Mouse (Mus musculus) bone marrow macrophage, adult 2 months (primary cell): ENCODE results near the gene E2f6. TPM values are rescaled to one million over a fixed set of nuclear protein-coding genes. Genes with fewer than 3 reads are reported as not detected.

Experiments
- H3K27ac ChIP-seq: 2 replicates; pipeline ENCODE4 v1.5.1; 2012; ENCODE audit warnings: low read depth, low read length; ENCODE audit not compliant: insufficient read depth
- H3K4me1 ChIP-seq: 2 replicates; pipeline ENCODE4 v1.6.1; 2012; ENCODE audit warnings: low read length; ENCODE audit not compliant: control insufficient read depth, insufficient read depth
- H3K4me3 ChIP-seq: 2 replicates; pipeline ENCODE4 v1.5.1; 2012; ENCODE audit warnings: mild to moderate bottlenecking, low read length, moderate library complexity; ENCODE audit not compliant: insufficient read depth
- CTCF ChIP-seq: IDR thresholded peaks from 2 replicates; pipeline ENCODE4 v1.5.1; 2012; ENCODE audit warnings: low read depth, mild to moderate bottlenecking, low read length, moderate library complexity
- POLR2A ChIP-seq: IDR thresholded peaks from 2 replicates; pipeline ENCODE4 v1.6.1; 2012; ENCODE audit warnings: mild to moderate bottlenecking, low read depth, low read length, borderline replicate concordance
- polyA plus RNA-seq: library from polyadenylated mRNA; stranded (reverse); fragments of >200 nt; gene quantifications from 2 replicates; pipeline ENCODE4 v1.2.4, GENCODE M21; 2012; ENCODE audit not compliant: missing spikeins, insufficient read depth, insufficient read length

E2f6 gene
- 16.3 and 19.0 TPM in 2 replicates for polyA plus RNA-seq

DNA sequence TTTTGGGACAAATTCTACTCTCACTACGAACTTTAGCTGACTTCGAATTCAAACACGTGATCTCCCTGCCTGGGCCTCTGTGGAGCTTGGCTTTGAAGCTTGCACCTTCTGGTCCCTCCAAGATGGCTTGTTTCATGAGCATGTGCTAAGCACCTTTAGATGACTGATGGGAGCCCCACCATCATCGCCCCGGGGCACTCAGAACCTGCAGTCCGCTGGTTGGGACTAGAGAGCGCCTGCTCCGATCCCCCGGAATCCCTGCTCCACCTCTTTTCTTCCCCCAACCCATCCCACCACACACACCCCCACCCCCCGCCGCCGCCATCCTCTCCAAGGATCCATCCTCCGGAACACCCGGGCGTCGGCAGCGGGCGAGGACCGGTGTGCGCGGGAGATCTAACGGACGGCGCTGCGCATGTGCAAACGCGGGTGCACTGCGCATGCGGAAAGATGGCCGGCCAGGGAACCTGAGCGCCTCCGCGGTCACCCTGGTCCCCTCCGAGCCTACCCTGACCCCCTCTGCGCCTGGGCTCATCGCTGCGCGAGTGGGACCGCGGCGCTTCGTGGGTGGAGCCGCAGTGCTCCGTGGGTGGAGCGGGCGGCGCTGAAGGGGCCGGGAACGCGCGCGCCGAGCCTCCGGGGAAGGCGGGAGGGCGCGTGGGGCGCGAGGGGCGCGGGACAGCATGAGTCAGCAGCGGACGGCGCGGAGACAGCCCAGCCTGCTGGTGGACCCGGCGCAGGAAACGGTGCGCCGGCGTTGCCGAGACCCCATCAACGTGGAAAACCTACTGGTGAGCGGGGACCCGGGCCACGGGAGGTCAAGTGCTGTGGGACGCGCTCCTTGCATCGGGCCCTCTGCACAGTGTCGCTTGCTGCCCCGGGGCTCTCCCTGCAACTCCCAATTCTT lies at the start of gene E2f6:
Gene E2f6 (plus strand): TSS at position 439 of the 907 bp plus-strand sequence.
- H3K27ac ChIP-seq: no peak within 1 kb of the TSS
- H3K4me1 ChIP-seq: peaks cover 4% of the 10 kb centered on the region; the same call in 1 of the 2 replicates
- no peak for TF ChIP-seq POLR2A
- H3K4me3 ChIP-seq: peak within 1 kb of the TSS; percentile 77

DNA sequence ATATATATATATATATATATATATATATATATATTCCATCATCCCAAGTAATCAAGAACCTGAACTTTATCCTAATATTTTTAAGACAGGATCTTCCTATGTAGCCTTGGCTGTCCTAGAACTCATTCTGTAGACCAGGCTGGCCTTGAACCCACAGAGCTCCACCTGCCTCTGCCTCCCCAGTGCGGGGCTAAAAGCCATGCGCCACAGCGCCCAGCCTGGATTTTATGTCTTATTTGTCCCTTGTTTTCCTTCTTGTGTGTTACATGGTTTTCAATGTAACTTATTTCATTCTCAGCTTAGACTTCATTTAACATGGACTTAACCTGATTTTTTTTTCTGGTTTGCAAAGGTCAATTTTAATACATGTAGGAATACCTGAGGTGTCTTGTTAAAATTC lies 49.3 kb upstream of the E2f6 start:
- Histone ChIP-seq H3K4me1 (no peaks in the 10 kb centered on the region), H3K27ac (no peak overlapping the region), H3K4me3 (no peak overlapping the region)
- TF ChIP-seq CTCF (no peak), POLR2A (no peak)

- Histone ChIP-seq H3K4me1 (no peaks in the 10 kb centered on the region), H3K27ac (no peak overlapping the region)
Observed at GRCm38 (mm10) chr12:16763649-16764422, 46.9 kb upstream of the E2f6 start.

GRCm38 (mm10) chr12:16764776-16765445 lies 45.9 kb upstream of the E2f6 start:
- no peak for TF ChIP-seq CTCF
- no peak for TF ChIP-seq POLR2A

More at GRCm38 (mm10) chr12:16763649-16764422, 46.9 kb upstream of the E2f6 start:
- no peak overlapping the region for H3K4me3 ChIP-seq
- TF ChIP-seq CTCF (no peak), POLR2A (no peak)

DNA sequence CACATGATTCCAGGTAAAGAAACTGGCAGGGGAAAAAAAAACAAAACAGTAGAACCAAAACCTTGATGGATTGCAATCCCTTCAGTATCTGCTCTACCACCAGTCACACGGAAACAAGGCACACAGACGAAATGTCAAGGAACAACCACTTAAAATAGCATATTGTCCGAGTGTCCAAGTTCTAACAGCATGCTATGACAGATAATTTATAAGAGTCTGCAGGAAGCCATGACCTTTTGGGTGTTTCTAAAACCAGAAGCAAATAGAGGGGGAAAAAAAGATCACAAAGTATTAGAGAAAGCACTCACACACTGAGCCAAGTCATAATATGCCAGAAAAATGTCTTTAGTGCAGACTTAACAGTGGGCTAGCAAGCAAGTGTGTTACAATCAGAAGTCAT lies 42.5 kb upstream of the E2f6 start:
- Histone ChIP-seq H3K4me3 (no peak overlapping the region), H3K27ac (no peak overlapping the region), H3K4me1 (no peaks in the 10 kb centered on the region)
- TF ChIP-seq POLR2A (no peak), CTCF (no peak)

More at GRCm38 (mm10) chr12:16764776-16765445, 45.9 kb upstream of the E2f6 start:
- Histone ChIP-seq H3K4me3 (no peak overlapping the region), H3K27ac (no peak overlapping the region), H3K4me1 (no peaks in the 10 kb centered on the region)

- H3K4me3 ChIP-seq: no peak overlapping the region
- TF ChIP-seq CTCF: no peak
- no peak for TF ChIP-seq POLR2A
- H3K4me1 ChIP-seq: no peaks in the 10 kb centered on the region
- H3K27ac ChIP-seq: no peak overlapping the region
Observed at GRCm38 (mm10) chr12:16768711-16769110, 42.1 kb upstream of the E2f6 start.

- no peak overlapping the region for H3K27ac ChIP-seq
- H3K4me3 ChIP-seq: no peak overlapping the region
- TF ChIP-seq CTCF (no peak), POLR2A (no peak)
- H3K4me1 ChIP-seq: no peaks in the 10 kb centered on the region
Observed at GRCm38 (mm10) chr12:16769601-16770165, 41.1 kb upstream of the E2f6 start.

DNA sequence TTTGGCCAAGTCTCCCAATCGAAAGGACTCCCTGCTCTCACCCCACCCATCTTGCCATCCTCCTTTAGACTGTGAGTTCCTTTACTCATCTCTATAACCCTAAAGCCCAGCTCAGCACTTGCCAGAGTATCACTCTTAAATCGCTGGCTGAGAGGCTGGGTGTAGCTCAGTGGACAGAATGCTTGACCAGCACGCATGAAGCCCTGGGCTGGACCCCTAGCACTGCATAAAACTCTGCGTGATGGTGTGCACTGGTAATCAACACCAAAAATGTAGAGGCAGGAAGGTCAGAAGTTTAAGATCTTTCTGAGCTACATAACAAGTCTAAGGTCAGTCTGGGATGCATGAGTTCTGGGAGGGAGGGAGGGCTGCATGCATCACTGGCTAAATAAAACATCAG lies 36.2 kb upstream of the E2f6 start:
- peaks cover 2% of the 10 kb centered on the region; the same call in 1 of the 2 replicates for H3K4me1 ChIP-seq
- no peak overlapping the region for H3K27ac ChIP-seq
- TF ChIP-seq CTCF (no peak), POLR2A (no peak)
- H3K4me3 ChIP-seq: no peak overlapping the region

- peaks cover 2% of the 10 kb centered on the region; the same call in 1 of the 2 replicates for H3K4me1 ChIP-seq
- no peak overlapping the region for H3K27ac ChIP-seq
- TF ChIP-seq CTCF (no peak), POLR2A (no peak)
- H3K4me3 ChIP-seq: no peak overlapping the region
Observed at GRCm38 (mm10) chr12:16775351-16775750, 35.4 kb upstream of the E2f6 start.
